Mouse (Mus musculus) adrenal gland, postnatal 36 days (tissue): Measurements from ENCODE around the gene Hes7. TPM values are rescaled to one million over a fixed set of nuclear protein-coding genes. Genes with fewer than 3 reads are reported as not detected.

Experiments
- DNase-seq, 2 experiments: peaks; one replicate each; pipeline ENCODE4 v3.0.0; 2021; ENCODE audit warnings: mixed read lengths in 1 of 2
- long read RNA-seq, 2 experiments: library from polyadenylated mRNA; stranded (forward); transcript quantifications; one replicate each; pipeline ENCODE4 v2.0.0; 2021; ENCODE audit warnings: borderline sequencing depth in 2 of 2
- total RNA-seq, 2 experiments: library from RNA; stranded (reverse); gene quantifications; 2 replicates each; pipeline ENCODE4 v1.2.3; 2021

Hes7 gene
- under 1 TPM; 0.17 to 0.26 TPM for total RNA-seq
- long read RNA-seq, experiment 1, result 0 reads
- long read RNA-seq, experiment 2, result 0 reads

GRCm38 (mm10) chr11:69120221-69121000 lies at the start of gene Hes7:
Gene Hes7 (plus strand): TSS chr11:69120404.
- no peak for DNase-seq

GRCm38 (mm10) chr11:69070590-69071222 lies 49.5 kb upstream of the Hes7 start, which contains the start of gene Tmem107:
Gene Tmem107 (plus strand): TSS chr11:69070806.
- peak; percentile 94 to 96 for DNase-seq

- DNase-seq, result peak in 1 of 2 experiments; percentile 40
These were observed 48.9 kb upstream of the Hes7 start for GRCm38 (mm10) chr11:69071262-69071661.

GRCm38 (mm10) chr11:69072234-69072633 lies 48.0 kb upstream of the Hes7 start:
- no peak for DNase-seq

GRCm38 (mm10) chr11:69072666-69073064 lies 47.5 kb upstream of the Hes7 start:
- no peak for DNase-seq

- DNase-seq, result peak; percentile 76 to 83
These were observed 46.9 kb upstream of the Hes7 start for GRCm38 (mm10) chr11:69073065-69073888.

- DNase-seq, result no peak
These were observed 46.0 kb upstream of the Hes7 start for GRCm38 (mm10) chr11:69073951-69074775.

GRCm38 (mm10) chr11:69074776-69075069 lies 45.5 kb upstream of the Hes7 start:
- no peak for DNase-seq

GRCm38 (mm10) chr11:69075764-69076479 lies 44.3 kb upstream of the Hes7 start:
- no peak for DNase-seq

GRCm38 (mm10) chr11:69076572-69076971 lies 43.6 kb upstream of the Hes7 start:
- DNase-seq, result peak in 1 of 2 experiments; percentile 60

- DNase-seq, result no peak
These were observed 42.9 kb upstream of the Hes7 start for GRCm38 (mm10) chr11:69077316-69077715.

- no peak for DNase-seq
These were observed 42.2 kb upstream of the Hes7 start for GRCm38 (mm10) chr11:69078041-69078440.

GRCm38 (mm10) chr11:69078805-69079438 lies 41.3 kb upstream of the Hes7 start:
- DNase-seq, result no peak

GRCm38 (mm10) chr11:69080102-69080854 lies 39.9 kb upstream of the Hes7 start:
- DNase-seq, result no peak

- no peak for DNase-seq
These were observed 39.4 kb upstream of the Hes7 start for GRCm38 (mm10) chr11:69080855-69081222.

- no peak for DNase-seq
These were observed 38.6 kb upstream of the Hes7 start for GRCm38 (mm10) chr11:69081613-69082012.

- DNase-seq, result no peak
These were observed 34.6 kb upstream of the Hes7 start for GRCm38 (mm10) chr11:69085608-69086007.

GRCm38 (mm10) chr11:69086390-69086789 lies 33.8 kb upstream of the Hes7 start:
- no peak for DNase-seq

GRCm38 (mm10) chr11:69087082-69087481 lies 33.1 kb upstream of the Hes7 start:
- DNase-seq, result no peak

GRCm38 (mm10) chr11:69087597-69087996 lies 32.6 kb upstream of the Hes7 start:
- DNase-seq, result no peak
